Mouse (Mus musculus) gastrocnemius, postnatal 14 days (tissue): Measurements from ENCODE around the gene Mast4. TPM values are rescaled to one million over a fixed set of nuclear protein-coding genes. Genes with fewer than 3 reads are reported as not detected.

ENCODE experiments used
- DNase-seq: peaks from one replicate; pipeline ENCODE4 v3.0.0; 2021; ENCODE audit warnings: mixed read lengths
- intact Hi-C: fragments of 180-260 bp; cut with DNase I; formaldehyde crosslinking; loops from one replicate; pipeline ENCODE4 v1.15.1; 2025; ENCODE audit warnings: low total_unique reads
- total RNA-seq, 2 experiments: library from RNA; stranded (reverse); gene quantifications; 2 replicates each; pipeline ENCODE4 v1.2.3; 2021

Mast4 gene
- total RNA-seq, 2 experiments from 2014 or later = 28.0 to 31.2 TPM

DNA sequence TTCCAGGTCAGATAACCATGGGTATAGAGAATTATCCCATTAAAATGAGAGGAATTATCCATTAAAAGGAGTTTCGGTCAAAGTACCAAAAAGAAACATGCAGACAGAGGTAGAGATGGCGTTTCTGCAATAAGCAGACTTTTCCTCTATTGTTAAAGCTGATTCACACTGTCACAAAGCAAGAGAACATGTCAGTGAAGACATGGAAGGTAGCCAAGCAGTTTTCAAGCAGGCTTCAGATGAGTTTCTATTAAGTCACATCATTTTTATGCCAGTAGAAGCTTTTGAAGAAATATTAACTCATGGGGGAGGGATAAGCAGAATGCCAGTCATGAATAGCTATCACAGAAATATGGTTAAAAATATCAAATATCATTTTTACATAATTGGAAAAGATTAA is 420.4 kb downstream of the Mast4 start:
- intact Hi-C loops = no loop called here
- no peak for DNase-seq

DNA sequence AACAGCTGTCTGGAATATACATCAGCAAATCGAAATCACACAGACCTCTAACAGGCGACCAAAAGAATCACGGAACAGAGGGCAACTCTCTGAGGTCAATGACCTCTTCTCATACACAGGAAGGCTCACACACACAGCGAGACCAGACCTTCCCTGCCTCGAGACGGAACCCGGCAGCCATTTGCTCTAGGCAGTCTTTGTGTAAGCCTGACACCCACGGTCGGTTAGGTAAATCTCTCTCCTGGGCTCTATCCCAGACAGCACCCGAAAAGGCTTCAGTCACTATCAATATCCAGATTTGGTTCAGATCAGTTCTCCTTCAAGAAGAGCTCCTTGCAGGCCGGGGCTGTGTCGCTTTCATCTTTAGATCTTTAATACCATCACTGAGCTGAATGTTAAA is 421.4 kb downstream of the Mast4 start:
- DNase-seq = no peak
- intact Hi-C loops = no loop called here

DNA sequence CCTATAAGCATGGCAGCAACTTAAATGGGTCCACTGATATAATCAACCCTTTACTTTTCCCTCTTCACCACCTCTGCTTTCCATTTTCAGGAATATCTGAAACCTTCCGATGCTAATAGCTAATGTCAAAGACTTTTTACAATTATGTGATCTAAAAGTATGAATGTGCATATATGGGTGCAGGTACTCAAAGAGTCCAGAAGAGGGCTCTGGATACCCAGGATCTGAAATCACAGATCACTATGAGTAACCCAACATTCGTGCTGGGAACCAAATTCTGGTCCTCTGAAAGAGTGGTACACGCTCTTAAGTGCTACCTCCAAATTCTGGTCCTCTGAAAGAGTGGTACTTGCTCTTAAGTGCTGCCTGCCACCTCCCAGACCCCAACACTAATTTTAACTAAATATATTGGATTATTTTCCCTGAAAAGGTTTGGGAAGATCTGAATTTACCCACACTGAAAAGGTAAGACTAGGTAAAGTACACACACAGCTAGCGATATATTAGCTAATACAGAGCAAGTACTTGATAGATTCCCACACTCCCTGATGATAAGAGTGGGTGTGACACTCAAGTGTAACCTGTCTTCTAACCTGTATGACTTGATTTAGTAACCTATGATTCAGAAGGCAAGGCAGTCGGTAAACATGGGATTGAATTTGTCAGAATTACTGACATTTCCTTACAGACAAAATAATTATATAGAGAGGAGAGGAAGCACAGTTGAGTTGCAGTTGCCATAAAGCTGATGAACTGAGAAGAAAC is 424.5 kb downstream of the Mast4 start:
- intact Hi-C loops = loop anchor here (10.0 kb wide), 1 partner anchor 95 kb away; no protein-coding TSS in a partner anchor

DNA sequence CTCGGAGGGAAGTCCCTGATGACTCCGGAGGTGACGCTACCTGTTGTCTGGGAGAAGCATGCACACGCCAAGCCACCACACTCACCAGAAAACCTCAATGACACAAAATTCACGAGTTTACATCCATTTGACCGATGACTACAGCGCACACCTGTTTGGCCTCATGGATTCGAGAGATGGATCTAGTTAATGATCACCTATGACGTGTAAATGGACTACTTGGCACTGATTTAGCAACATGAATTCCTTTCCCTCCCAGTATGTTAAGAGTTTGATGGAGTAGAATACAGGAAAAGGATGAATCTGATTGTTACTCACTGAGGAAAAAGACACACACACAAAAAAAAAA is 427.7 kb downstream of the Mast4 start:
- no peak for DNase-seq
- intact Hi-C loops = loop anchor here (10.0 kb wide), 1 partner anchor 92 kb away; no protein-coding TSS in a partner anchor

More for the DNA sequence above, 424.5 kb downstream of the Mast4 start:
- DNase-seq = no peak

DNA sequence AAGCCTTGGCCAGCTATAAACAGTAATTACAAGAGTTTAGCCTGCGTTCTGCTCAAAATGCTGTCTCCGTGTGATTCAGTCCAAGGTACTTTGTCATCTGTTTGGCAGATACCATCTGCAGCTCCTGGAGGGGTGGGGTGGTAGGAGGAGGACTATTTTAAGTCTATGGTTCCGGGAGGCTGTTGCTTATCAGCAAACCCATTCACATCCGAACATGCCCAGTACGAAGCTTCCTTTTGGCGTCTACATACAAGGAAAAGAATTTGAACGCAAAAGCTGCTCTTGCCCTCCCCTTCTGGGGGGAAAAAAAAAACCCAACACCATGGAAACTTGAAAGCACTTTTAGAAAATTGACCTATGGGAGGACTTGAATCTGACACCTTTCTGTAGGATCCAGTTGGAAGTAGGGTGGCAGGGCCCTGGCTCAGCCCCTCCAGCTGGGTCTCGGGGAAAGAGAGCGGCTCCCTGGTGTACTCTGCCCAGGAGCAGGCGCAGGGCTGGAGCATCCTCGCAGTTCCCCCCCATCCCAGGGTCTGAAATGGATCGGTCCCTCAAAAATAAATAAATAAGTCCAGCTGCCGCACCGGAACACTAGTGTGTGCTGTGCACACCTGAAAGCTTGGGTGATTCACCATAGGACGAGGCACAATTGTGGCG is 428.2 kb downstream of the Mast4 start:
- DNase-seq = peak; percentile 50
- intact Hi-C loops = loop anchor here (10.0 kb wide), 1 partner anchor 91 kb away; no protein-coding TSS in a partner anchor

DNA sequence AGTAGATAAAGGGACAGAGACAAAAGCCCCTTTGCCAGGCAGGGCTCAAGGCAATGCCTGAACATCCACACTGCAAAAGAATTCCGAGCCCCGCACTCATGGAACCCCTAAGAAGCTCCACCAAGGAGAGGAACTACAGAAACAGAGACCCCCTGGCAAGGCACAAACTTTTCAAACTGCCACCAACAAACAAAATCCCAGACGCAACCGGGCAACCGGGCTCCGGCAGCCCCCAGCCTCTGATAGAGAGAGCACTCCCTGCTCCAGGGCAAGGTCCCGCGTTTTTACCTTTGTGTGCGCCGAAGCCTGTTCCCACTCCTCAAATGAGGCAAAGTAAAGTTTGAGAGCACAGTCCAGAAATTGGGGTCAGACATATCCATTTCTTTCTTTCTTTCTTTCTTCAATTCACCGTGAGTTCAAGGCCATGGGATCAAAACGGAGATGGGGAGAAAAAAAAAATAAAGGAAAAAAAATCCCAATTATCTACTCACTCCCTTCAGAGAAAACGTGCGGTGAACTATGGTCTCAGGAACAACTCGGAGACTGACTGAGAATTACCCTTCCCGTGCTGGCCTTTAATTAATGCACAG is 428.8 kb downstream of the Mast4 start:
- no peak for DNase-seq
- intact Hi-C loops = loop anchor here (10.0 kb wide), 1 partner anchor 91 kb away; no protein-coding TSS in a partner anchor

DNA sequence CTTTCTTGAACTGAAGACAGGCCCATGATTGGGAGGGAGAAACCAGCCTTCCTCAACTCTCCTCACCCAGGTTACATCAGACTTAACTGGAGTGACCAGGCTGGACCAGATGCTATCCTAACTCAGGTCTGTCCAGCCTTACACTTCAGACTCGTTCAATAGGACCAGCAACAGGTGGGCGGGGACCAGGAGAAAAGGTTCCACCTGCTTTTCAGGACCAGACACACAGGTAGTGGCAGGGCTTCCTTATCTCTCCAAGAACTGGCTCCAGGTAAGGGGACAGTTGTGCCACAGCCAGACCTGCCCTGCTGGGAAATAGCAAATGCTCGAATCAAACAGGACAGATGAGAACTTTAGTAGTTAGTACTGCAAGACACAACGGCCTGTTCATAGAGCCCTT is 430.6 kb downstream of the Mast4 start:
- intact Hi-C loops = loop anchor here (10.0 kb wide), 1 partner anchor 89 kb away; no protein-coding TSS in a partner anchor

DNA sequence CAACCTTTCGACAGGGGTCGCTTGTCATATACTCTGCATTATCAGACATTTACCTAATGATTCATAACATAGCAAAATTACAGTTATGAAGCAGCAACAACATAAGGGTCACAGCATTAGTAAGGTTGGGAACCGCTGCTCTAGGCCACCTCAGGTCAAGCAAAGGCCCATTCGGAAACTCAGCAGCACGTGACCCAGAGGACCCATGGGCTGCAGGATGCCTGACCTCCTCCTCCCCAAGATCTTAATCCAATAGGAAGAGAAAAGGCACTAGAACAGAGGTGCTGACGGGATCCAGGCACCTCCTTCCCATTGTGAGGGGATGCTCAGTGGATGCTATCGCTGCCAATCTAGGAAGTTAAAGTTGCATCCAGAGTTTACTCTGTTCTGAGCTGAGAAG is 432.2 kb downstream of the Mast4 start:
- intact Hi-C loops = loop anchor here (10.0 kb wide), 1 partner anchor 87 kb away; no protein-coding TSS in a partner anchor
- DNase-seq = no peak

More for the DNA sequence above, 430.6 kb downstream of the Mast4 start:
- no peak for DNase-seq

DNA sequence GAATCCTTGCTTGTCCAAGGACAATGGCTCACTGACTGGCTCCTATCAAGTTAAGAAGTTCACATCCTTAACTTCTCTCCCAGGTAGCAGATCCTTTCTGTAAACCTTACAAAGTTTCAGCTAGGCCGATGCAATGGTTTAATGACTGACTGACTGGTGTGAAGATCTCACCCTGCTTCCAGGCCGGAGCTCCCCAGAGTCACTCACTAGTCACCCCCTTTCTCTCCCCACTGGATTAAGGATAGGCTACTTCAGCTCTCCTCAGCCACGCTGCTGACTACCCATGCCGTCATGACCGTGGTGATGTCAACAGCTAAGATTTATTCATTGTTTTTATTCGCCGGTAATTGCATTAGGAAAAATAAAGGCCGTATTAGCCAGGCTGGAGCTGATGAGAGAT is 433.8 kb downstream of the Mast4 start:
- no peak for DNase-seq
- intact Hi-C loops = loop anchor here (10.0 kb wide), 1 partner anchor 86 kb away; no protein-coding TSS in a partner anchor

DNA sequence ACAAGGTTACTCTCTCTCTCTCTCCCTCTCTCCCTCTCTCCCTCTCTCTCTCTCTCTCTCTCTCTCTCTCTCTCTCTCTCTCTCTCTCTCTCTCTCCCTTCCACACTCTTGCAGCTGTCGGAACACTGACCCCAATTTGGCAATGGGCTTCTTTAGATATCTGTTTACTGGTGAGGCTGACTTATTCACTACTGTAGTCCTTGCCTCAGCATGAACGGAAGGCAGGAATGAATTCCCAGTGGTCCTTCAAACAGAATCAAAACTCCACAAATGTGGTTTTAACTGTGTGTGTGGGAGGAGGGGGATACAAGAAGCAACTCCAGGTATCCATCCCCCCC is 434.2 kb downstream of the Mast4 start:
- no peak for DNase-seq
- intact Hi-C loops = loop anchor here (10.0 kb wide), 1 partner anchor 85 kb away; no protein-coding TSS in a partner anchor

DNA sequence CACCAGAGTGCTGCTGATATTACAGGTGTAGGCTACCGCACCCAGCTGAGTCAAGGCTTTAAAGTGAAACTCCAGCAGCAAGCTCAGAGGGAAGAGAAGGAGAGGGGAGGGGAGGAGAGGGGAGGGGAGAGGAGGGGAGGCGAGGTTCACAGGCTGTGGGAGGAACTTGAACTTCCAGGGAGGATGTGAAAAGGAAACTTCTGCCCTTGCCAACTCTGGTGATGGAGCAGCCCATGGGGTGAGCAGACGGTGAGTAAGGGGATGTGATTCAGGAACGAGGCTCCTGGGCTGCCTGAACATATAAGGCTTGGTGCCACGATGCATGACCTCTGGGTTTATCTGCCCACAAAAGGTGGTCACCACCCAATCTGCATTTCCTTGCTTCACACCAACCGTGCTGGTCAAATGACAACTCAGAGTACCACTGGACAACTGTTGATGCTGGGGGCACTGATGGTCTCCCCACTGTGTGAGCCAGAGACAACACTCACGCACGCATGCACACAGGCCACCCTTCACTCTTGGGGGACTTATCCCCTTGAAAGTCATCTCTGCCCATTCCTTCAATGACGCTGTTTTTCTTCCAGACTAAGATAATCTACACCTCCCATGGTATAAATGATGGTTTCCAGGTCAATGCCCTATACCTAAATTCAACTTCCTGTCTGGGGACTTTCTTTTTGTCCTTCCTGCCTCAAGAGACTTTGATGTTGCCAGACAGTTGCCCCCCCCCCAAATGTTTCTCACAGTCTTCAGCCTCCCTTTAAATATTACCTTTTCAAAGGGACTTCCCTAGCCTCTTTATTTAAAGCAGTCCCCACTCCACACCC is 434.8 kb downstream of the Mast4 start:
- DNase-seq = no peak
- intact Hi-C loops = loop anchor here (10.0 kb wide), 1 partner anchor 85 kb away; no protein-coding TSS in a partner anchor

DNA sequence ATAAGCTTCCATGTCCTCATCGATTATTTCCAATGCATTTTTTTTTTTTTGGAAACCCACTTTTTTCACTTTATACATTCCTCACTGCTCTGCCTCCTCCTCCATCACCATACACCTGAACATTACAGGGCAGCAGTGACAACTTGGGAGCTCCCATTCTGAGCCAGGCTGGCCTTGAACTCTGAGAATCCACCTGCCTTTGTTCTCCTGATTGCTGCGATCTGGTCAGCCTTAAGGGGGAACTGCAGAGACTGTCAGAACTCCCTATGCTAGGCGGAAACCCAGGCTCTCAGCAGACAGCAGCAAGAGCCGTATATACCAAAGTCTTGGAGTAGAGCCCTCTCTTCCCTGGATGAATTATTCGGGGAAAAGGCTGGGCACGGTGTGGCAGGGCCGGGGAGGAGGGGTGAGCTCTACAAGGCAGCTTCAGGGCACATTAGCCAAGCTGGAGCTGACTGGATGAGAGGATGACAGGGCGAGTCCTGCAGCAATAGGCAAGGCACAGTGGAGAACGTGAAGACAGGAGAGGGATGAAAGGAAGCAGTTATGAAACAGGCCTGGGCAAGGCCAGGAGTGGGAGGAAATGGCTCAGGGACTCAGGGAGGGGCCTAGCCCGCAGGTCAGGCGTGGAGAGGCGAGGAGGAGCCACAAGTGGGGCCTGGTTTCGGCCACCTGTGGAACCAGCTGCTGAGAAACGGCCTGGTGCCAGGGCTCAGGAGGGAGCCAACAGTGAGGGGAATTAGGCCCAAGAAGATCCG is 435.7 kb downstream of the Mast4 start:
- DNase-seq = peak; percentile 57
- intact Hi-C loops = no loop called here

DNA sequence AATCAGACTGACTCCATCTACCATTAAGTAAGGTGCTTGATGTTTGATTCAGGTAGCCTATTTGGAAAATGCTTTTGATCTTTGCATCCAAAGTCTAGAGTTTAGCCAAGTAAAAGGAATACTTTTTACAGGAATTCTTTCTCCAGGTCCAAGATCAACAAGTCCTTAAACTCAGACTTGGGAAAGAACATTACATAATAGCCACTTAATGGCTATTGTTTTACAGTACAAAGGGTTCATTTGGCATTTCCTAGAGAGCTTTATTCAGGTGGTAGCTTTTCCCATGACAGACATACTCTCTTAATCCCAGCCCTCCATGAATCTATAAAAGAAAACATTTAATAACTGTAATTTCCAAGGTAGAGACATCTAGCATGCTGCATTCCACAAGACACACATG is 438.0 kb downstream of the Mast4 start:
- intact Hi-C loops = no loop called here
- no peak for DNase-seq

DNA sequence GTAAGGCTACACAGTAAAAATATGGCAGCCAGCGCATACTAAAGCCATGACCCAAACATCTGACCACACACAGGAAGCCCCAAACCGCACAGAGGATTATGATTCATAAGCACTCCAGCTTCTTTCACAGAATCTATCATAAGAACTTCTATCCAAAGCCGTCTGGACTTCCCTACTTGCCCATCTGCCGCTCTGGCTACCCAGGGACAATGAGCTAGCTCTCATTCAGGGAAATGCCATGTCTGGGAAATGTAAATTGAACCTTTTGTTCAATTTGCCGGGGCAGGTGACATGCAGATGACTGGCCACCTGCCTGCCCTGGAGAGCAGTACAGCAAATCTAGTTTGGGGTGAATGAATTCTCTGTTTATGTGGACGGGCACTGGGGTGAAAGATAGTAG is 438.4 kb downstream of the Mast4 start:
- DNase-seq = no peak
- intact Hi-C loops = no loop called here

DNA sequence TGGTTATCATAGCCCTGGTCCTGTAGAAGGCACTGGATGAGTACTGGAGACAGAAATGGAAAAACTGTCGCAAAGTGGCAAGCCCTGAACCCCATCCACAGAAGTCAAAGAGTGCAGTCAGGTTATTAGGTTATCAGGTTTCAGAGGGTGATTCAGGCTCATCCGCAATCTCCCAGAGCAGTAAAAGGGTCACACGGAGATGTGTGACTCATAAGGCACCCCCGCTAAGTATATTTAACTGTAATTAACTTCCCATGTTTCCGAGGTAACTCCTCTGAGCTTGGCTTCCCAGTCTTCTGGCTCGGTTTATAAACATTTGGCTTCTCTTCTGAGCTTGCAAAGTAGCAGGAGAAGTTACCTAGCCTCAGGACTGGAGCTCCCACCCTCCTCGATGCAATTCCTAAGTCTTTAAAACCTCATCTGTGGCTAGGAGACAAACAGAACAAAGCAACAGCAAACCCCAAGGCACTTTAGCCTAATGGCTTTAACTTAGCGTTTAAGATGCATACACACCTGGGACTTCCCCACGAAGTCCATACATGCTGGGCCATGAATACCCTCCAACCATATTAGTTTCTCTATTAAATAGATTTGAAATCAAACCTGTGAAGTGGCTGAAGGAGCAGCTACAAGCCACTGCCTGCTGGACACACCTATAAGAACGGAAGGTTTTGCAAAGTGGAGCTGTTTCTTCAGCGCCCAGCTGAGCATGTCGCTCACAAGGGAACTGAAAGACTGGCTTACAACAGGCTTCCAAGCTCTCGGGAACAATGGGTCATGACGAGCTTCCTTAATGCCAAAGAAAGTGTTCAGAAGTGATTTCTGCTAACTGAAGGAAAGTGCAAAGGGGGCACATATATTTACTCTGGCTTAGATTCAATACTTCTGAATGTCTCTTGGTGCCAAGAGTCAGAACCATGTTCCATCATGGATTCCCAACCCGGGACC is 439.7 kb downstream of the Mast4 start:
- intact Hi-C loops = no loop called here
- DNase-seq = no peak

DNA sequence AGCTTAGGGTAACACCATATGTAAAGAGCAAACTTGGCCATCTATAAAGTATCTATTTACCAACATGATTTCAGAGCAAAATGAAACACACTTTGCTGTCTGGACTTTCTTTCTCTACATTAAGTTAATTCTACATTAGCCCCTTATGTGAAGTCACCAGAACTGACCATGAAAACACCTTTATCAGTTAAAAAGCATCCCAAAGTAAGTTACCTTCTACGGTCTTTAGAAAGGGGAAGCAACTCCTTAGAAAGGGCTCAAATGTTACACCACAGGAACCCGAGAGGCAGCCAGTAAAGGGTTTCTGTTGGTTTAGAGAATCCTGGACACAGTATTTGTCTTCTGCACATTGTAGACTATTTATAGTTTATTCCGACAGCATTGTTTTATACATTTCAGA is 441.5 kb downstream of the Mast4 start:
- intact Hi-C loops = no loop called here
- no peak for DNase-seq

DNA sequence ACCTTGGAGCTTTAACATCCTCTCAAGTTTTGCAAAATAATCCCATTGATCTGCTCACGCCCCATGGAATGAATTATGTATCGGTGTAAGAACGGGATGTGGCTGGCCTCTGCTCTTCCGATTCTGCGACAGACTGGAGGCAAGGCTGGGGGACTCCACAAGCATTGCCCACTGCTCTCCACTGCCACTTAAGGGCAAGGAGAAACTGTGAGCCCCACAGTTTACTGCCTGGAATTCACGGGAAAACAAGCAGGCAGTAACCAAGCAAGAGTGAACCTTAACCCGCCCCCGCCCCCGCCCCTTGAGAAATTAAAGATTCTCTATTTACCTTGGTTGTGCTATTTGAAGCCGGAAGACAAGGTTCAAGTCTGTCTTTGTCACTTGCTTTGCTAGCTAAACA is 444.3 kb downstream of the Mast4 start:
- no peak for DNase-seq
- intact Hi-C loops = no loop called here

DNA sequence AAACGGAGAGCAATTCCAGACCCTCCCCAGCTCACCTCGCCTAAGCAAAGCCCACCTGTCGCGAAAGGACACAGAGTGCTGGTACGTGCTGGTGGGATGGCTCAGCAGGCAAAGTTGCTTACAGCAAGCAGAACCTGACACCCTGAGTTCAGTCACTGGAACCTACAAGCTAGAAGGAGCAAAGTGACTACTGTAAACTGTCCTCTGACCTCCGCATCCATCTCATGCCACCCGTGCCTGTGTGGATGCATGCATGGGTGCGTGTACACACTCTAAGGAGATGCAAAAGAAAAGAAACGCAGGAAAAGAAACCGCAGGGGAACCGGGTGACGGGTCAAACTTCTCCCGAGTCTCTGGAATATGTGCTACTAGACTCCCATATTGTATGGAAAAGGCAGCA is 444.8 kb downstream of the Mast4 start:
- DNase-seq = no peak
- intact Hi-C loops = no loop called here
